Mouse (Mus musculus): ENCODE data around the gene Dcdc2a.

The Dcdc2a gene

GRCm38 (mm10) chr13:25097348-25097747 lies 41.5 kb downstream of the Dcdc2a start:
- DNase-seq (ENCODE audit: low read depth): no peak

GRCm38 (mm10) chr13:25098578-25098977 lies 42.8 kb downstream of the Dcdc2a start:
- no peak for DNase-seq (ENCODE audit: low read depth)

GRCm38 (mm10) chr13:25099508-25099907 lies 43.7 kb downstream of the Dcdc2a start:
- DNase-seq (ENCODE audit: low read depth): no peak

GRCm38 (mm10) chr13:25100581-25100980 lies 44.8 kb downstream of the Dcdc2a start:
- no peak for DNase-seq (ENCODE audit: low read depth)

GRCm38 (mm10) chr13:25105671-25106070 lies 49.9 kb downstream of the Dcdc2a start:
- no peak for DNase-seq (ENCODE audit: low read depth)

- DNase-seq (ENCODE audit: low read depth): no peak
Measured at GRCm38 (mm10) chr13:25106740-25107139, 50.9 kb downstream of the Dcdc2a start.

GRCm38 (mm10) chr13:25108353-25108752 lies 52.5 kb downstream of the Dcdc2a start:
- no peak for DNase-seq (ENCODE audit: low read depth)

GRCm38 (mm10) chr13:25110592-25111095 lies 54.8 kb downstream of the Dcdc2a start:
- no peak for DNase-seq (ENCODE audit: low read depth)

GRCm38 (mm10) chr13:25115429-25115881 lies 59.7 kb downstream of the Dcdc2a start:
- peak; percentile 4 for DNase-seq (ENCODE audit: low read depth)

- DNase-seq (ENCODE audit: low read depth): peak; percentile 66
Measured at GRCm38 (mm10) chr13:25115971-25116370, 60.2 kb downstream of the Dcdc2a start.

- no peak for DNase-seq (ENCODE audit: low read depth)
Measured at GRCm38 (mm10) chr13:25122740-25123335, 67.0 kb downstream of the Dcdc2a start.

- no peak for DNase-seq (ENCODE audit: low read depth)
Measured at GRCm38 (mm10) chr13:25127216-25127615, 71.4 kb downstream of the Dcdc2a start.

GRCm38 (mm10) chr13:25127806-25128205 lies 72.0 kb downstream of the Dcdc2a start:
- DNase-seq (ENCODE audit: low read depth): no peak

- no peak for DNase-seq (ENCODE audit: low read depth)
Measured at GRCm38 (mm10) chr13:25128766-25129165, 73.0 kb downstream of the Dcdc2a start.

GRCm38 (mm10) chr13:25143066-25143465 lies 87.3 kb downstream of the Dcdc2a start:
- no peak for DNase-seq (ENCODE audit: low read depth)

- no peak for DNase-seq (ENCODE audit: low read depth)
Measured at GRCm38 (mm10) chr13:25144093-25144492, 88.3 kb downstream of the Dcdc2a start.

- no peak for DNase-seq (ENCODE audit: low read depth)
Measured at GRCm38 (mm10) chr13:25146232-25146631, 90.4 kb downstream of the Dcdc2a start.

- DNase-seq (ENCODE audit: low read depth): no peak
Measured at GRCm38 (mm10) chr13:25150154-25150781, 94.5 kb downstream of the Dcdc2a start.

GRCm38 (mm10) chr13:25150861-25151260 lies 95.1 kb downstream of the Dcdc2a start:
- DNase-seq (ENCODE audit: low read depth): no peak

- no peak for DNase-seq (ENCODE audit: low read depth)
Measured at GRCm38 (mm10) chr13:25159917-25160316, 104.1 kb downstream of the Dcdc2a start.

- no peak for DNase-seq (ENCODE audit: low read depth)
Measured at GRCm38 (mm10) chr13:25160804-25161203, 105.0 kb downstream of the Dcdc2a start.

GRCm38 (mm10) chr13:25162594-25162993 lies 106.8 kb downstream of the Dcdc2a start:
- DNase-seq (ENCODE audit: low read depth): no peak

- DNase-seq (ENCODE audit: low read depth): no peak
Measured at GRCm38 (mm10) chr13:25168891-25169290, 113.1 kb downstream of the Dcdc2a start.

GRCm38 (mm10) chr13:25177835-25178234 lies 122.0 kb downstream of the Dcdc2a start:
- no peak for DNase-seq (ENCODE audit: low read depth)

Measured in induced T-regulatory cell, adult 2 months (primary cell).